Mouse (Mus musculus): ENCODE measurements at regions not wholly inside any gene's neighbourhood (a gene's known extent, or its start where the extent isn't known, plus 50 kb on each side); places are given as distances from the start of the nearest gene placed in this dataset.

DNA sequence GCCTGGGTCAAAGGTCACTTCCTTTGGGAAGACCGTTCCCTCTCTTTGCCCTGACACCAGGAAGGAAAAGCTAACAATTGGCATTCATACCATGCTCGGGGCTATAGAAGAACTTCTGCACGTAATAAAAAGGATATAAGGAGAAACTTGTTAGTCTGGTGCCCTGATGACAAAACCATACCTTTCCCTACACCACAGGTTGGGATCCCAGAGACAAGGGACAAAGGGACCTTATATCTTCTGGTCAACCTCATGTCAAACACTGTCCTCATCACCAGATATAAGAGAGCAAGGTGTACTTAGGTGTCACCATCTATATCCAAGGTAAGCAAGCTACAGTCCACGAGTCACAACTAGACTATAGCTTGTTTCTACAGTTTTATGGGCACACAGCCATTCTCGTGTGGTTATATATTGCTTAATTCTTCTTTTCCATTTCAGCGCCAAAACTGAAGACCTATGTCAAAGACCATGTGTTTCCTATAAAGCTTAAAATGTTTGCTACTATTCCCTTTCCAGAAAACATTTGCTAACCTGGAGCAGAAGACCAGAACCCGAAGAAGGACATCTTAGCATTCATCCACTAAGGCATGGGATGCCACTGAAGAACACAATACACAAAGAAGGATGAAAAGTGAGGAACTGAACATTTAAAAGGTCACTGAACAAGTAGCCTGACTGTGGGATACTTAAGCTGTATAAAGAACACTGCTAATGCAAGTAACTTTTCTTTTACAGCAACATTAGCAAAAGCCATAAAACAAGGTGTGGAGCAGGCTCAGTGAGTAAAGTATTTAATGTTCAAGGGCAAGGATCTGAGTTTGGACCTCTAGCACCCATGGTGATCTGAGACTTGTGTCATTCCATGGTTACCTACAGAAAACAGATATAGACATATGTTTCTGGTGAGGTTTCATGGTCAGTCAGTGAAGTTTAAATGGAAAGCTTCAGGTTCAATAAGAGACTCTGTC lies 437.7 kb upstream of the Cd180 start:
- DNase-seq (ENCODE audit: low spot score in 2 of 2): no peak

DNA sequence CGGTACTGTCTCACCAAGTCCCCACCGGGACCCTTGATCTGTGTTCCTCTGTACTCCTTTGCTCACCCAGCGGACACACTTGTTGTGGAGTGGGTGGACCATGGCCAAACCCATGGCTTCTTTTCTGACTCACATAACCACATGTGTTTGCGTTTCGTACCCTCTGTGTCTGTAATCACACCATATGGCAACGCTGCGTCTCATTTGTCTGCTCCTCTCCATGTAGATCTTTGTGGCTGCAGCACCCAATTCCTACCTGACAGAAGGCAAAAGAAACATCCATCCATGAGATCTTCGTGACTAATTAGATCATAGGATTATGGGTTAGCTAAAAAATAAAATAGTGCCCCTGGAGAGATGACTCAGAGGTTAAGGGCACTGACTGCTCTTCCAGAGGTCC lies 435.2 kb upstream of the Cd180 start:
- no peak for DNase-seq (ENCODE audit: low spot score in 2 of 2)

DNA sequence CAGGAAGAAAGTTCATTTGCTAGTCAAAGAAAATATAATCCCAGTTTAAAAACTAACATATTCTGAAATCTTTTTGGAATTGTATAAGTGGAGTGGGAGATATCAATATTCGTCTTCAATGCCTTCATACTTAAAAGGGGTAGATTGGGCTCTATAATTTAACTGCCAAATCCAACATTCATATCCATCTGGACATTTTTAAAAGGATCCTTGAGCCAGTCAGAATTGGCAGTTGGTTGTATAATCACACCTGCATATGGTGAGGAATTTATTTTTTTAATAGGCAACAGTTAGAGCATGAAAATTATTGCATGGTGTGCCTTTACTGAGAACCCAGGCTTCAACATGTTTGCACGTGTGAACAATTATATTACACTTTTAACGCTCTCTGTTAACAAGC lies 419.5 kb upstream of the Cd180 start:
- DNase-seq (ENCODE audit: low spot score in 2 of 2): no peak

DNA sequence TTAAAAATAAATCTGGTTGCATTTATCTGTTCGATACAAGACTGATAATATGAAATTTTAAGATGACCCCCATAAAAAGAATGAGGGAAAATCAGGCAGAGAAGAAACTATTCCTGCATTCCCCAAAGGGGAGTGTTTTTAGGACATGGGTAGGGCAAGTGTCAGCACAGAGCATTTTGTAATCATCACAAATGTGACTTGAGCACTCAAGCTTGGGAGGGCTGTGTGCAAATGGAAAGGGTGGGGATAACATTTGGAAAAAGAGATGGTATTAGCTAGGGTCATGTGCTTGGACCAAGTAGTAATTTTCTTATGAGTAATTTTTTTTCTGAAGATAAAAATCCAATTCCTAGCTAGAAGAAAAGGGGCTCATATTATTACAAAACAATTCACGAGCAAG lies 418.1 kb upstream of the Cd180 start:
- DNase-seq (ENCODE audit: low spot score in 2 of 2): no peak

DNA sequence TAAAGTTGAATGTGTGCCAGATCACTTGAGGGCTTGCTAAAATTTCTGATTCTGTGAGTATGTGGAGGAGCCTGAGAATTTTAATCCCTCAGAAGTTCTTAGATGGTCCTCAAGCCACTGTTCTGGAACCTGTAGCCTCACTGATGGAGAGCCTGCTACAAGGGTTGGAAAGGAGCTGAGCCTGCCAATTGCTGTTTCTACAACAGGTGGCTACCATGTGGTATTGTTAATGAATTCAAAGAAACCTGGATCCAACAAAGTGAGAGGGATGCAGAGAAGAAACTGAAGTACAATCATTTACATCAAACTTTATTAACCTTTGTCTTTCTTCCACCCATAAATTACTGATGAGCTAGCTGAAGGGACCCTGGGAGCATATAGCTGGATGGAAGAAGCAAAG lies 416.5 kb upstream of the Cd180 start:
- DNase-seq (ENCODE audit: low spot score in 2 of 2): no peak

DNA sequence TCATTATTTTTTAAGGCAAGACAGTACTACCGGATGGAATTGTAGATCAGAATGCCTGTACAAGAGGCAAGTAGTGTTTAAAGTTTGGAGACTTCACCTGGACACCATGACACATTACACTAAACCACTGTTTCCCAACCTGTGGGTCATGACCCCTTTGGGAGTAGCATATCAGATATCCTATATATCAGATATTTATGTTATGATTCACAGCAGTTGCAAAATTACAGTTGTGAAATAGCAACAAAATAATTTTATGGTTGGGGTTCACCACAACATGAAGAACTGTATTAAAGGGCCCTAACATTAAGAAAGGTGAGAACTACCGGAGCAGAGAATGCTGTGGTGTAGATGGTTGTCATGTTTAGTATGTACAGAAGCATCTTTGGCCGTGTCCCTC lies 413.2 kb upstream of the Cd180 start:
- DNase-seq (ENCODE audit: low spot score in 2 of 2): no peak

DNA sequence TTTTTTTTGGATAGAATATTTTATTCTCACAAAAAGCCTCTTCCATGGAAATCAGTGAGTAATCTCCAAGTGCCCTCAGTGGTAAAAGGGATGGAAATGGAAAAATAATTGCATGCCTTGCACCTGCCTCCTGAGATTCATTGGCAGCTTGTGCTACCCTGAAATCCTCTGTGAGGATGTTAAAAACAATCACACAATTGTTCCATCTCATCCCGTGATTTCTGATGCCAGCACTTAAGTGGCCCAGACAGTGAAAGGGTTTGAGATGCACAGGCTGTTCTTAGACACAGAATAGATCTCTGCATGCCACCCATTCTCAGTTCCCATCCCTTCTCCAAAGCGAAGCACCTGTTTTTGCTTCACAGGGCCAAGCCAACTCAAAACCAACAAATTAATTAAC lies 398.9 kb upstream of the Cd180 start:
- no peak for DNase-seq (ENCODE audit: low spot score in 2 of 2)

DNA sequence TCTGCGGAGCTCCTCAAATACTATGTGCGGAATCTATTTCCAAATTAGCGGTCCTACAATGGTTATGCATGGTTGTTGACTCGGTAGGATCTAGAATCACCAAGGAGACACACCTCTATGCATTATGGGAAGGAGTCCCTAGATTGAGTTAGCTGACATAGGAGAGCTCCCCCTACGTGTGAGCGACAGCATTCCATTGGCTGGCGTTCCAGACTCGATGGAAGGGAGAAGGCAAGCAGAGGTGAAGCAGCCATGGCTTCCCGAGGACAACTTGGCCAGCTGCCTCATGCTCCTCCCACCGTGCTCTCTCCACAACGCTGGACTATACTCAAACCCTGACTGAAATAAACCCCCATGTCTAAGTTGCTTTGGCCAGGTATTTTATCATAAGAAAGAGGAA lies 398.3 kb upstream of the Cd180 start:
- DNase-seq (ENCODE audit: low spot score in 2 of 2): no peak

DNA sequence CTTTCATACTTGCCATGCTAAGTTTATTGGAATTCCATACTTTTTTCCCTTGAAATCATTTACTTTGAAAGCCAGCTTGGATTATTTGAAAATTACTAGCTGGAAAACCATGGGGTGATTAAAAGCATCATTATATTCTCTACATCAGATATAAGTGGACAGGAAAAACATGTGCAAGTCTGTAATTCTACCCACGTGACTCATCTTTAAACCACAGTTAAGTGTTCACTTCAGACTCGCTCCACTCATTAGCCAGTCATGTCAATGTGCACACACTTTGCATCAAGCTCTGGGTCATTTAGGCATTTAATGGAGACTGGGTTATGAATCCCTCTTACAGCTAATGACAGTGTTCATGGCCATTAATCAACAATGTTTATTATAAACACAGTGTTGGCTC lies 385.4 kb upstream of the Cd180 start:
- DNase-seq (ENCODE audit: low spot score in 2 of 2): no peak

DNA sequence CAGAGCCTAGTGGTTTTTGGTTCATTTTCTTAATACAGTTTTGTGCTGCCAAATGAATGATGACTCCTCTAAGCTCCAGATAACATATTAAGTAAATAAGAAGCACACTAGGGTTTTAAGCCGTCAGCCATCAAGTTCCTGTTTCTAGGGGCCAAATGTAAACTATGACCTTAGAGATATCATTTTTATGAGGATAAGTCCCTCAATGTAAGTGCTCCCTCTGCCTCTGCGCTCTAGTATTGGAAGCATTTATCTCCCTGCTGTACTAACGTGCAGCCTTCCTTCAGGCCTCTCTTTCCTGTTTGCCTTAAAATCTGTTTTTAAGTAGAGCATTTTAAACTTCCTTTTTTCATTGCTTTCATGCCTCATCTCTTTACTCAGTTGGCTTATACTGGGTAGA lies 381.3 kb upstream of the Cd180 start:
- no peak for DNase-seq (ENCODE audit: low spot score in 2 of 2)

DNA sequence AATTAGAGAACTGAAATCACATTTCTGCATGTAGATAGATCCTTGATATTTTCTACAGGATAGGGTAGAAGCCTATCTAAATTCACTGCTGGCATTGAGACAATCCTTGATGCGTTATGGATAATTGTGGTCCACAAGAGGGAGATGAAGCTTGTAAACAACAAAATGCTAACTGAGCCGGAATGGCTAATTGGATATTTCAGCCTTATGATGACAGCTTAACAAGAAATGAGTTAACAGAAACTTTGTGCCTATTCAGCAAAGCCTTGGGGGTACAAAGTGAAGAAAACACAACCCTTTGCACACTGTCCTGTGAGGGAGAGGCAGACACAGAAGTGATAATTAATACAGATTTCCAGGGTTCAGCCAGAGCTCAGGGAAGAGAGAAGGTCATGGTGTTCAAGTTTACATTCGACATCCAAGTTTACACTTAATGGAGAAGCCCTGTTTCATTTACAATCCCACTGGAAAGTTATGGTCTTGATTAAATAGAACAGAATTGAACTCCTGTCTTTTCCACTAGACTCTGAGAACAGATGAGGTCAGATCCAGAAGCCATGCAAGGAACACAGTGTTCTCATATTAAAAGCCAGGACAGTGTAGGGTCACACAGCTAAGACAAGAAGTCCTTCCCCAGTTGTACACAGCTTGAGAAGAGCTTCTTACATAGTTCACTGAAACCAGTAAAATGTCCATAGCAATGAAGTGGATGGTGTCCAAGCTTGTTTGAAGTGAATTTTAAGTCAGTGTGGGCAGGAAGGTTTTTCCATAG lies 377.3 kb upstream of the Cd180 start:
- no peak for DNase-seq (ENCODE audit: low spot score in 2 of 2)

DNA sequence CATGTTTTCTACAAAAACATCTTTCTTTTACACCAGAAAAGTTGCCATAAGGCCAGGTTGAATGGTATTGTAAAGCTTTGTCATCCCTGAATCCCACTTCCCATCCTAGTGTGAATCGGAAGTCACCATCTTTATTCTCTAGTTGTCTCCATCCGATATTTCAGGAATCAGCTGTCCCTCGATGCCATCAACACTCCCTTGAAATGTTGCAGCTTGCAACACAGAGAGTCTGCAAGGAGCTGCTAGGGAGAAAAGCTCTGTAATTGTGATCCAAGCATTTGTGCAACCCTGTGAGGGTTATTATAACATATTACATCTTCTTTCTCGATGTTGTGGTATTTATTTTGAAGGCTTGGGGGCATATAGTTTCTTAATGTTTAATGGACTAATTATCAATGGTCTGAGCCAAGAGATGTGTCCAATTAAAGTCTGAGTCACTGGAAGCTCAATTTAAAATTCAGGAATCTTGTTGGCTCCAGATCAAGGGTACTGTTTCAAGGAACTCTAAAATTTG lies 374.4 kb upstream of the Cd180 start:
- no peak for DNase-seq (ENCODE audit: low spot score in 2 of 2)

DNA sequence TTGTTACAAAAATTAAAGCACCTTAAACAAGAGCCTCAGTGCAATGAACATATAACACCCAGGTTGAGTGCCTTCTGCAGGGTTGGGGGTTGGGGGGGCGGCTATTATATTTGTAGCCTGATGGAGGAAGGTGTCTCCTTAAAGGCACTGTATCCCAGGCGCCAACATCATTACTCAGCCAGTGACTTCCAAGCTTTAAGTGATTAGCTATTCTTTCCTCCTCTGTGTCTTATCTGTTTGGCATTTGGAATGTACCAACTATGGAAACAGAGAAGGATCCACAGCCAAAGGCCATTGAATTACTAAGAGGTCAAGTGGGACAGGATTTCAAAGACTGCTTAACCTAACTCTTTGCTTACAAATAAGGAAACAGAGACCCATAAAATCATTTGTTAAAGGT lies 373.9 kb upstream of the Cd180 start:
- DNase-seq (ENCODE audit: low spot score in 2 of 2): no peak

DNA sequence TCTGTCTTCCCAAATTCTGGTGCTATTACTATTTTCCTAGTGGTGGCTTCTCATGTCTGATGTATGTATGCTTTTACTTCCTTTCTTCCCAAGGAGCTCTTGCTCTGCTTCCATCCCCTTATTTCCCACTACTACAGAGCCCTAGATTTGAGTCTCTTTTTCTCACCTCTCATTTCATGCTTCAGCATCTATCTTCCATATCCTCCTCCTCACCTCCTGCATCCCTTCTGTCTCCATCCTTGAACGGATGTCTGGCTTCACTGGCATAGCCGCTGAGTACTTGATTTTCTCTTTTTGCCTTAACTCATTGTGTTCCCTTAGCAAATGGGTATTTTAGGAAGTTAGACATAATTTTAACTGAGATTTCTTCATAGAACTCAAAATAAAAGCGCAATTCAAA lies 369.5 kb upstream of the Cd180 start:
- no peak for DNase-seq (ENCODE audit: low spot score in 2 of 2)

DNA sequence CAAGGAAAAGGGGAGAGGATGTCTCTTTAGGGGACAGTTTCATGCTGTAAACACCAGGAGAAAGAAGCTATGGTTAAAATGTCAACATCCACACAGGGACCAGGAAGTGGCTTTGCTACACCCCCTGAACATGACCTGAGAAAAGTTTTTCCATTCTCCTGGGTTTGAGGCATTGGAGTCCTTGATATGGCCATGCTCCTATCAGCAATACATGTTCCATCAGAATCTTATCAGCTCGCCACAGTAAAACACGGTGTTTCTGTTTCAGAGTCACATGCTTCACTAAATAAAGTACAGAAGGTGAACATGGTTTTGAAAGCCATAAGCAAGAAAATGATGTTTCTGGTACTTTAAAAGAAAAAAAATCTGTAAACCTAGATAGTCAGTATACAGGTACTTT lies 367.4 kb upstream of the Cd180 start:
- no peak for DNase-seq (ENCODE audit: low spot score in 2 of 2)

DNA sequence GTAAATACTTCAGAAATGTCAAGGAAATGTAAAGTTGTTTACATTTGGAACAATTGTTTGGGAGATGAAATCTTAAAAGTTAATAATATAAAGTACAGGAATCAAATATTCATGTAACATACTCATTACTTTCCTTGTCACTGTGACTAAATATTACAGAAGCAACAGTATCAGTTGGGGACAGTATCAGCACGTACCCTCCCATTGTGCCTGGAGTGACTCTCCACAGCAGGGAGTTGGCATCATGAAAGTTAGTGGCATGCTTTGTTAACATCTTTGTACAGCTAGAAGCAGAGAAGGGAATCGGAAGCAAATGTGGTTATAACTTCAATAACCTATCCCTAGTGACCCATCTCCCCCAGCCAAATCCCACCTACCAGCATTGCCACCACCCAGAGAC lies 366.8 kb upstream of the Cd180 start:
- no peak for DNase-seq (ENCODE audit: low spot score in 2 of 2)

DNA sequence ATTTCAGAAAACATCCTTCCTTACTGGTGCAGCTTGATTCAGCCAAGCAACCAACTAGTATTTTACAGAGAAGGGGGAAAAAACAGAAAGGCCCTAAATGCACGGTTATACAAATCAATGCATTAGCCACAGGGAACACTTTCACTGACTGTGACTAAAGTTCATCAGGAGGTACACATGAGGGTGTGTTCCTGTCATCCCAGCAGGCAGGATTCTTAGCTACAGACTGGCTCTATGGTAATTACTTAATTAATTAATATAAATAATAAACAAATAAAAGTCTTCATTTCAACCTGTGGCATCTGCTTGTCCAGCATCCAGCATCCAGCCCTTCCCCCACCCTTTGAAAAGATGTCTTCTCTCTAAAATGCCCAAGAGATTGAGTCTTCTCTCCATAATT lies 359.7 kb upstream of the Cd180 start:
- no peak for DNase-seq (ENCODE audit: low spot score in 2 of 2)

DNA sequence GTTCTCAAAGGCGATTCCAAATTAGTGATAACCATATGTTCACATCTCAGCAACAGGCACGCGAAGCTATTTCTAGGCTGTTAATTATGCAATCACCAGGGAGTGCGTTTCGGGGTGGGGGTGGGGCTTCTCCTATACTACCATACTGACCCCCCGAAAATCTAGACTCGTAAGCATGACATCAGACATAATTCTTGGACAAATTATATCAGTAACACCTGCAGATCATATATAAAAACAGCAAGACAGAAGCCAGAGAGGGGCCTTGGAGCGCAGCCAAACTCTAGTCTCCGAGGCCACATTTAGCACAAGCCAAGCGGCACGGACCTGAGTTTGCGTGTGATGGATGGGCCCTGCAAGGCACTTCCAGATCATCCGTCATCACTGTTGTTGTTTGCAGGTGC lies 359.2 kb upstream of the Cd180 start:
- no peak for DNase-seq (ENCODE audit: low spot score in 2 of 2)

DNA sequence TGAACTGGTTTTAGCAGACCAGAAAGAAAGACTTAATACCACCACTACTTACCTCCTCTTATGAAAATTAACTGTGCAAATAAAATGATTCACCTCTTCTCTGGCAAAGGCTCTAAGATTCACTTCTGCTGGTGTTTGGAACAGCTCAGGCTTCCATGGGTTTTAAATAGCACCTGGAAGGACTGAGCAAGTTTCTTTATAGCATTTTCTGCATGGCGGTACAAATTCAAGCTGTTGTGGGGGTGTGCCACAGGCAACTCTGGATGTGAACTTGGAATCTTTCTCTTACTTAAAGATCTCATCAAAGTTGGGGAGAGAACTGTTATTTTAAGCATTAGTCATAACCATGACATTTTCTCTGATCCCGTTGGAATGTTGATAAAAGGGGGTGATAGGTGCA lies 350.1 kb upstream of the Cd180 start:
- DNase-seq (ENCODE audit: low spot score in 2 of 2): no peak

DNA sequence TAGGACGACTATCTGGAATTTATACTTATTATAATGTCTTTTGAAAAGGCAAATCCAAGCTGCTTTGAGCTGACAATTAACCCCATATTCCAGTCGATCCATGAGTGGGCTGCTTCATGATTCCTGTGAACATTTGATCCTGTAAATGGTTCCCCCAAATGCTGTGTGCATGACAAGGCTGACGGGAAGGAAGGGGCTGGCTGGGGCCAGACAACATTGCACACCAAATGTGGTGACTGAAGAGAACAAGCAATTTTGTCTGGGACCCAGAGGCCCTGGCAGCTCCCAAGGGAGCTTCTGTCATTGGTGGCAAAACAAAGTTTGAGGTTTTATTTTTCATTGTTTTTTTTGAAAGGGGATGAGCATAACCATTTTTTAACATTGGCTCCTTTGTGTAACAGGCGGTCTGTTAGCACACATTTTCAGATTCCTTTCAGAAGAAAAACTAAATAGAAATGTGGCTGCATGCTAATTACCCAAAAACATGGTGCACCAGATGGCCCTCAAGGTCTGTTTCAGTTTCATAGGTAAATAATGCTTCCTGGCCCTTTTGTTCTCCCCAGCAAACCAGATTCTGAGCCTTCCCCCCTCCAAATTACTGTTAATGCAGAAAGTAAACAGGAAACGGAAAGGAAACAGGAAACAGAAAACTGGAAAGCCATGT lies 348.6 kb upstream of the Cd180 start:
- no peak for DNase-seq (ENCODE audit: low spot score in 2 of 2)

DNA sequence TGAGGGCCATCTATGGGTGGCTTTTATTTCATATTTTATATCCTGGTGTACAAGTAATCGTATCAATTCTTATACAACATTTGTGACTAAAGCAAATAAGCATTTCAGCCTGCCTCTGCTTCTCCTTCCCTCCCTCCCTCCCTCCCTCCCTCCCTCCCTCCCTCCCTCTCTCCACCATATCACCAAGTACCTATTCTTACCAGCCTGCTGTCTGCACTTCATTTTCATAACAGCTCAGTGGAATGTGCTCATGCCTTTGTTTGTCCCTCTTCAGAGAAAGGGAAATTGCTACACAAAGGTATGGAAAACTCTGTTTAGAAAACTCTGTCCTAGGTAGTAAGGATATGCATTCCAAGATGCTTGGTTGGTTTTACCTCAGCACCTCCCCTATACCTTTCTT lies 343.9 kb upstream of the Cd180 start:
- DNase-seq (ENCODE audit: low spot score in 2 of 2): no peak

DNA sequence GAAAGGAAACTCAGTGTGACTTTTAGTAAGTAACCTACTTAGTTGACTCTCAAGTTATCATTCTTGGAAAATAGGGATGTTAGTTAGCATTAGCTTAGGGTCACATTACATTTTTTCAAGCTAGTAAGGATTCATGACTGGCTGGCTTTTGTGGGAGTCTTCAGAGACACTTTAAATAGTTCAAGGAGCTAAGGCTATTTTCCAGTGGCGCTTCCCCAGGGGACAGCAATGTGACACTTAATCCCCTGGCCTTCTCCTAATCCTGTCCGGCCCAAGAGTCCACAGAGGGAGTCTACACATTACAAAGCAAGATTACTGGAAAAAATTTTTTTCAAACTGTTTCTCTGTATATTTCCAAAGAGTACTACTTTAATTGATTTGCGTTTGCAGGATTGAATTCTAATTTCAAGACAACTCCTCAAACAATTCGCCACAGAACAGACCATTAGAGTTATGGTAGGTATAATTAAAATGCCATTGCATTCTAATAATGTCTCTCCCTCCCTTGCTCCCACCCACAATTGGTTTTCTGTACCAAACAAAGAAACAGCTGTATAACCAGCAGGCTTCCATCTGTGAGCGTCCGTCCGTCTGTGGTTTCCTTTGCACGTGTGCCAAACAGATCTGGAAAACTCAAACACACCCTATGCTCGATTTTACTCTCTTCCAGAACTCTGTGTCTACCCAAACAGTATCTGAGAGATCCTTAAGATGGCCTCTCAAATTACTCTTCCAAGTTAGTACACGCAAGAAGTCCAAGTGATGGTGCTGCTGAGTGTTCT lies 341.1 kb upstream of the Cd180 start:
- DNase-seq (ENCODE audit: low spot score in 2 of 2): no peak

Data from spleen, postnatal 36 days (tissue).